Mouse (Mus musculus): ENCODE results near the gene Arap1.

Gene Arap1

GRCm38 (mm10) chr7:101449855-101450254 lies 102.0 kb downstream of the Arap1 start:
- DNase-seq (ENCODE audit: low spot score), result no peak

GRCm38 (mm10) chr7:101450422-101451401 lies 102.8 kb downstream of the Arap1 start:
- peak; percentile 95 for DNase-seq (ENCODE audit: low spot score)

GRCm38 (mm10) chr7:101452669-101453068 lies 104.8 kb downstream of the Arap1 start:
- no peak for DNase-seq (ENCODE audit: low spot score)

GRCm38 (mm10) chr7:101453296-101453695 lies 105.4 kb downstream of the Arap1 start:
- DNase-seq (ENCODE audit: low spot score), result no peak

GRCm38 (mm10) chr7:101453725-101454124 lies 105.9 kb downstream of the Arap1 start:
- no peak for DNase-seq (ENCODE audit: low spot score)

GRCm38 (mm10) chr7:101454479-101454878 lies 106.6 kb downstream of the Arap1 start:
- DNase-seq (ENCODE audit: low spot score), result no peak

- no peak for DNase-seq (ENCODE audit: low spot score)
These were observed 107.3 kb downstream of the Arap1 start for GRCm38 (mm10) chr7:101455141-101455540.

- DNase-seq (ENCODE audit: low spot score), result no peak
These were observed 108.5 kb downstream of the Arap1 start for GRCm38 (mm10) chr7:101456318-101456717.

- no peak for DNase-seq (ENCODE audit: low spot score)
These were observed 108.9 kb downstream of the Arap1 start for GRCm38 (mm10) chr7:101456789-101457188.

- no peak for DNase-seq (ENCODE audit: low spot score)
These were observed 109.4 kb downstream of the Arap1 start for GRCm38 (mm10) chr7:101457283-101457682.

- DNase-seq (ENCODE audit: low spot score), result no peak
These were observed 109.9 kb downstream of the Arap1 start for GRCm38 (mm10) chr7:101457801-101458200.

- no peak for DNase-seq (ENCODE audit: low spot score)
These were observed 110.5 kb downstream of the Arap1 start for GRCm38 (mm10) chr7:101458278-101458781.

- DNase-seq (ENCODE audit: low spot score), result no peak
These were observed 111.5 kb downstream of the Arap1 start for GRCm38 (mm10) chr7:101459305-101459813.

GRCm38 (mm10) chr7:101459923-101460607 lies 112.2 kb downstream of the Arap1 start:
- no peak for DNase-seq (ENCODE audit: low spot score)

GRCm38 (mm10) chr7:101460608-101460957 lies 112.7 kb downstream of the Arap1 start:
- DNase-seq (ENCODE audit: low spot score), result no peak

- no peak for DNase-seq (ENCODE audit: low spot score)
These were observed 113.7 kb downstream of the Arap1 start for GRCm38 (mm10) chr7:101461571-101461970.

Data from testis, postnatal 10 days (tissue).